Mouse (Mus musculus): ENCODE results near the gene Saysd1.

Gene Saysd1

DNA sequence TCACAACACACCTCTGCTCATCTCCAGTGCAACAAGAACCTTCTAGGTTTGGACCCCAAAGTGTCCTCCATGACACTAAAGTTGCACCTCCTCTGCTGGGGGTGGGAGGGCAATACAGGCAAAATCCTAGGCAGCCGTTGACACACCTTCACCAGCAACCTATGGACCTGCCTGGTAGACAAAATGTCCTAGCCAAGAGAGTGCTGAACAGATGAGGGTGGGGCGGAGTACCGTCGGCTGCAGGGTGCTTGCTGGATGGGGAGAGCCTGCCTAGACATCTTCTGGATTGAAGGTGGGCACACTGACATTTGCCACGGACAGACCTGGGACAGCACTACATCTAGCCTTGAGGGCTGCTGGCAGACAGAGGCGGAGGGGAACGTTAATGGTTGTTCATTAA lies 26.1 kb upstream of the Saysd1 start:
- DNase-seq (ENCODE audit: low read depth, low spot score): no peak

DNA sequence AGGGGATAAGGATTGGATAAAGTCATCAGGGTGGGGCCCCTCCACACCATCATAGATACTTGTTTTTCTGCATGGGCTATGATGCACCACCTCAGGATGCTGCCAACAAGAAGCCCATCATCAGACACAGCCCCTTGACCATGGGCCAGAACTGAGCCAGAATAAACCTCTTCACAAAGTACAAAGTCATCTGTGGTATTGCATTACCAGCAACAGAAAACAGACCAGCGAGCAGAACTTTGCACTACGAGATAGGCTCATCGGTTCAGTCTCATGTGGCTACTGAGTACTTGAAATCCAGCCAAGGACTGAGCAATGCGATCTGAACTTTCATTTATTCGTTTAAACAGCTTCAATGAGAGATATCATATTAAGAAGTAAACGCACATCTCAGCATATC lies 24.4 kb upstream of the Saysd1 start:
- no peak for DNase-seq (ENCODE audit: low read depth, low spot score)

DNA sequence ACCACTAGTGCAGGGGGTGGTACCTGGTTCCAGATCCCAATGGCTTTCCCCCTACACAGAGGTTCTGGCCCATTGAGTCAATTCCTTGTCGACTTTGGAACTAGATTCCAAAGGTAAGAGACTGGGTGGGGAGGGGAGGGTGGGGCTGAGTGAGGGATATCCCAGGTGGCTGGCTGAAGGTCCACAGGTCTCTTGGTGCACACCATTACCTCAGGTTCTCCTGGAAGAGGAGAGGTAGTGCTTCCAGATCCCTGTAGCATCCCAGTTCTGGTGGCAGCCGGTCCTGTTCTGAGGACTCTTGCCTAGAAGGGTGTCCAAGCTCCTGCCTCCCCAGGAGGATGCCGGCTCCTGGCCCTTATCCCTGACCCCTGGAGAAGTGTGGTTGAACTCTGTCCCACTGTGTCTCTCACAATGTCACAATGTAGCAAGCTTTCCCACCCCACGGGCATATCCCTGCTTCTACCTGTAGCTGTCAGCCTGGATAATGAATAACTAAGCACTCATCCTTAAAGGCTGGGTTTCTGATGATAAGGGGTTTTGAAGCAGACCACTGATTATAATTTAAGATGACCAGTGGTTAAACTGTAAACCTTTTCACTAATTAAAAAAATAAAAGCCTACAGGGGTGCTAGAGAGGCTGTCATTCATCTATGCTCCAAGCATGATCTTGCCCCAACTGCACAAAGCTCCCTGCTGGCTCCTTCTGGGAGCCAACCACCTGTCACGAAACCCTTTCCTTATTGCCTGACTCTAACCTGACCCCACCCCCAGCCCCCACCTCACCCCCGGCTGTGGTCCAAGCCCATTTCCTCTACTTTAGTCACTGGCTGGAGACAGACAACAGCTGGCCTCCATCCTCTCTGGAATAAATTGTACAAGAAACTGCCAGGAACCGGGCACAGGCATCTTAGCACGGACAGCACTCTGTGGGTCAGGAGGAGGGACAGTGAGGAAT lies 20.7 kb upstream of the Saysd1 start:
- no peak for DNase-seq (ENCODE audit: low read depth, low spot score)

DNA sequence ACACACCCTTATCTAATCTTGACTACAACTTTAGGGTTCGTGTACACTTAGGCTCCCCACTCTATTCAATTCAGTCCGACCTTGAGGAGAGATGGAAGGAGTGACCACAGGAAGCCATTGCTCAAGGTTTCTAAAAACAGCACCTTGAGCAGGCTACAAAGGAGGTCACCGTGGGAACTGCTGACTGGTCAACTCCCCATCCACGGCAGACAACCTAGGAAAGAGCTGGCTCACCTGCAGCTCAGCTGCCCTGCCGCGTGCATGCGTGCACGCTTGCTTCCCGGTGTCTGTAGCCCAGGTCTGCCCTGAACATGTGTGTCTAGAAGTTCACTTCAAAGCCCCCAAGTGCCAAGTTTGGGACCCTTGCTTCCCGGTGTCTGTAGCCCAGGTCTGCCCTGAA lies 19.3 kb upstream of the Saysd1 start:
- no peak for DNase-seq (ENCODE audit: low read depth, low spot score)

DNA sequence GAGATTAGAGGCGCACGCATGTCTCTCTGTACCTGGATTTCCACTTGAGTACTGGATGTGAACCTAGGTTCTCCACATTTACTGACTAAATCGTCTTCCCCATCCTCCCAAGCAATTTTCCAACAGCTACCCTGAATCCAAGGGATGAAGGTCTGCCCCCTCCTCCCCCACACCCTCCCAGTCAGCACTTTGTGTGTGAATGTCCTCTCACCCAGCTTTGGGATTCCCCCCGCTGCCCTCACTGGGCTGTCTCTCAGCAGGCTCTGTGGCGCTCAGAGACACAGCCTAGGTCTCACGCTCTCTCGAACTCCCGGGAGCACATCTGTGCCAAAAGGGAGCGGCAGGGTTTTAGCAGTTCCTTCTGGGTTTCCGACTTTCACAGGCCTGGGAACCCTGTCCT lies 17.4 kb upstream of the Saysd1 start:
- DNase-seq (ENCODE audit: low read depth, low spot score): no peak

DNA sequence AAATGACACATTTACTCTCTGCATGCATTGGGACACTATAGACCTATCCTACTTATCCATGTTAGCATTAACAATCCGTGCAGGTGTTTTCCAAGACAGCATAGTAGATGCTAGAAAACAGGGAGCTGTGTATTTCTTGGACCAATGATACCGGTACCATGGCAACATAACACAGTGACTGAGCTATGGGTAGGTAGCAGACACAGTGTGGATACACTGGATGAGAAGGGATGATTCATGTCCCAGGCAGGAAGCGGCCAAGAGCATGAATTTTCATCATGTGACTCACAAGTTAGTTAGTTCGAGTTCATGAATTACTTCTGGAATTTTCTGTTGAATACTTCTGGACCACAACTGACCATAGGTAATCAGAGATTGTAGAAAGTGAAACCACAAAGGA lies 16.6 kb upstream of the Saysd1 start:
- DNase-seq (ENCODE audit: low read depth, low spot score): no peak

DNA sequence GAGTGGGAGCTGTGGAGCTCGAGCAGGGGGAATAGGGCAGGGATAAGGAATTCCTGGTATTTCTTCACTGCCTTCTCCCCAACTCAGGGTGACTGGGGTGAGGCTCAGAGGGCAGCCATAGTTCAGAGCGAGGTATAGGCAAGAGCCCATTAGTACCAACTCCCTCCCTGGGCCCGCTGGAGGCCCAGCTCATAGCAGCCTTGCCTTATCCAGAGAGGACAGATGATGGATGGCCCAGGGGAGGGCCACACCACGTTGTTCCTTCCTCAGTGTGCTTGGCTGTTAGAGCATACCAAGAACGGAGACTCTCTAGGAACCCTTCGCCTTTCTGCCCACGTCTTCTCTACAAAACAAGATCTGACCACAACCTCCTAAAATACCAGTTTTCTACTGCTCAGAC lies 15.9 kb upstream of the Saysd1 start:
- DNase-seq (ENCODE audit: low read depth, low spot score): no peak

DNA sequence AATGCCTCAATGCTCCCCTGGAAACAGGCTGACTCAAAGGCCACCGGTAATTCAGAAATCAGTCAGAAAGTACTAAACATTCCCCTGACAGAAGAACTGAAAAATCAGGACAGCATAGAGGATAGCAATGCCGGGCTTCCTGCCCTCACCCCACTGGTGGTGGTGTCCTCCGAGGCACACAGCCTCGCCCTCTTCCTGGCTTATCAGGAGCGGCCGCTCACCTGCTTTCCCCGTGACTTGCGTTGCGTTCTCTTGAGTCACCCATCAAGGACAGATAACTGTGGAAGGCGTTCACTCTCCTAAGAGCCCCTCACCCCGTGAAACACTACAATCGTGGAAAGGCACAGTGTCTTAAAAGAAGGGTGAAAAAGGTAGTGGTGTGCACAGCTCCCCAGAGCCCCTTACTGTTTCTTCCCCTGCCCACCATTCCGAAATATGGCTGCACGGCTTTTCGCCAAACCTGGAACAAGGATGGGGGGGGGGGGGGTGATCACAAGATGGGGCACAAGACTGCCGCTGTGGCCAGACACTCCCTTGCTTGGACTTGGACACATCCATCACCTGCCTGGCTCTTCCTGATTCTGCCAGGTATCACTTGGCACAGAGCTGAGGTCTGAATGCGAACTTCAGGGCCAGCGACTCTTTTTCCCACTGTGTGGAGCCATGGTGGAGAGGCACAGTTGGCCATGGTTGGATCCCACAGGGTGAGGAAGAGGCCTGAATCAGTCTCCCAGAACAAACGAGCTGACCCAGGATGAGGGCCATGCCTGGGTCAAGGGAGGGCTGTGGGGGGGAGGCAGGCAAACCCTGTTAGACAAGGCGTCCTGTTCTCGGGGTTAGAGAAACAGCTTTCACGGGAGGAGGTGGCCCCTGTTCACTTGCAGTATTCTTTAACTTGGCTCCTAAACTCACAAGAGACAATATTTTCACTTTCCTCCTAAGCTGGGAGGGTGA lies 11.1 kb upstream of the Saysd1 start:
- no peak for DNase-seq (ENCODE audit: low read depth, low spot score)

DNA sequence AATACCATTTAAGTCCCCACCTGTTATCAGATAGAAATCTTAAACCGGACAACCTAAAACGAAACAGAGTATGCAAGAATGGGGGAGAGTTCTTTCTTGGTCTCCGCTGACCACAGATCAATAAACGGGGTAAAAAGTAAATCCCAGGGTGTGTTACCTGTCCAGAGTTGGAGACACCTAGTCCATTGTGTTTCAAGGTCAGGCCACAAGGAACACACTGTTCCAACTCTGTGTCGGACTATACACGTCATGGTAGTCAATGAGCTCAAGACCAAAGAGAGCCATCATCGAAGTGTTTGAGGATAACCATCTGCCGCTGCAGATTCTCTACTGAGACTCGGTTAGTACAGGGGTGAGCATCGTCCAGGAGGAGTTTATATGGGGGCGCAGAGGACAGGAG lies 10.2 kb upstream of the Saysd1 start:
- DNase-seq (ENCODE audit: low read depth, low spot score): no peak

DNA sequence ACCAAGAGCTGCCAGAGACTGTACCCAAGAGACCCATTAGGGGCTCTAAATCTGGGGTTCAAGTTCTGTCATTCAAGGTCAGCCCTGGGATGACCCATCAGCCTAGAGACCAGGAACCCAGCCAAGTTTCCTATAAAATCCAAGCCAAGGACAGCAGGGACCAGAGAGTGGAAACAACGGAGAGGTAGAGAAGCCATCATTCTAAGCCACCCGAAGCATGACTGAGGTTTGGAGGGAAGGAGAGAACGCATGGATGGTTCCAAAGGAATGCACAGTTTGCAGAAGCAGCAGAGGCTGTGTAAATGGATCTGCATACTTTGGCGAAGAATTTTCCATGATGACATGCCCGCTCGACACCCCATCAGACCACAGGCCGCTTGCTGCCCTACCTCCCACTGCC lies 9.5 kb upstream of the Saysd1 start:
- no peak for DNase-seq (ENCODE audit: low read depth, low spot score)

DNA sequence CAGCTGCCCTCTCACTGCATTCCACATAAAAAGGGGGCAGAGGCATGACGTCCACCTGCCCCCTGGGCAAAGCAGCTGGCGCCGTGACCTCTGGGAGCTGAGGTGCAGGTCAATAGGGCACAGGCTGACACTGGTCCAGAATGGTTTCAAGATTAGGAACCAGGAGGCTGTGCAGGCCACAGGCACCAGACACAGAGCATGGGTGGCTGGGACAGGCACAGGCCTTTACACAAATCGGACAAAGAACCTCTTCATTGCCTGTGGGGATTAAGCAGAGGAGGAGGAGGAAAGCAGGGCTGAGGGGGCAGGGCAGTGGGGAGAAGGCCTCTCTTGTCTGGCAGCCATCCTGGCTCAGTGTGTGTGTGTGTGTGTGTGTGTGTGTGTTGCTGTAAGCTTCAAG lies 5.8 kb upstream of the Saysd1 start:
- DNase-seq (ENCODE audit: low read depth, low spot score): no peak

DNA sequence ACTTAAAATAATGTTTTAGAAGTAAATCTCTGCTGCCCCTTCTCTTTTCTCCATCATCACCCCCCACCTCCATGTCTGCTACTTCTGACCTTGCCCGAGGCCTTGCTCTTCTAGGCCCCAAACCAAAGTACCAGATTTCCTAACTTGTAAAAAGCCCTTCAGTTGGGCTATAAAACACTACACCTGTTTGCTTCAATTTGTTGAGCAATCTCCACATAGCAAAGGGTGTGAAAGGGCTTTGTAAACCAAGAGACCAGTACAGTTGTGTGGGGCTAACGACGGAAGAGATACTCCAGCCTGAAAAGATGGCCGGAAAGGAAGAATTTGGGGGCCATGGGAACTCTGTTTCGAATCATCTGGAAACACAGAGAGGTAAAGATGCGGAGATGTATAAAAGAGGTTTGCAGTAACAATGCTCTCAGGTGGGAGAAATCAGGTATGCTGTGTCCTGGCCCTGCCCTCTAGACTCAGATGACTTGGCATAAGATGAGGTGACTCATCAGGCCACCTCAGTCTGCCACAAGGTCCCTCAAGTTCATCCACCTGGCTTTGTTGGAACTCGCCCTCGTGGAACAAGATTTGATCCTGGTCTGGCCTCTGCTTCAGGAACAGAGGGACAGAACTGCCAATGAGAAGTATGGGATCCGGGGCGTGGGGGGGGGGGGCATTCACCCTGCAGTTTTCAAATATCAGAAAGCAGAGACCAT lies 3.2 kb downstream of the Saysd1 start:
- DNase-seq (ENCODE audit: low read depth, low spot score): no peak

DNA sequence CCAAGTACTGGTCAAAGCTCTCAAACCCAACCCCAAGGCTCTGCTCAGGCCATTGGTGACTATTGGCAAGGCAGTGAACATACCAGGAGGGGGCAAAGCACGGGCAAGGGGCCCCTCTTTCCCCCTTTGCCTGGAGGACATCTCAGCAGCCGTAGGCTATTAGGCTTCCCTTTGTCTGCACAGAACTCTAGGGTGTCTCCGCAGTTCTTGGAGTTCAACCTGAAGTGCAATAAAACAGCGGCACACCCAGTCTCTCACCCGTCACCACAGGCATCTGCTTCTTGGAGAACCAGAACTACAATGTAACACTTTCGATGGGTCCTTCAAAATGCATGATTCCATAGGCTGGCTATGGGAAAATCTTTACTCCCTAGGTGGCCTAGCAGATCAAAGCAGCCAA lies 10.2 kb downstream of the Saysd1 start:
- DNase-seq (ENCODE audit: low read depth, low spot score): peak; percentile 75

DNA sequence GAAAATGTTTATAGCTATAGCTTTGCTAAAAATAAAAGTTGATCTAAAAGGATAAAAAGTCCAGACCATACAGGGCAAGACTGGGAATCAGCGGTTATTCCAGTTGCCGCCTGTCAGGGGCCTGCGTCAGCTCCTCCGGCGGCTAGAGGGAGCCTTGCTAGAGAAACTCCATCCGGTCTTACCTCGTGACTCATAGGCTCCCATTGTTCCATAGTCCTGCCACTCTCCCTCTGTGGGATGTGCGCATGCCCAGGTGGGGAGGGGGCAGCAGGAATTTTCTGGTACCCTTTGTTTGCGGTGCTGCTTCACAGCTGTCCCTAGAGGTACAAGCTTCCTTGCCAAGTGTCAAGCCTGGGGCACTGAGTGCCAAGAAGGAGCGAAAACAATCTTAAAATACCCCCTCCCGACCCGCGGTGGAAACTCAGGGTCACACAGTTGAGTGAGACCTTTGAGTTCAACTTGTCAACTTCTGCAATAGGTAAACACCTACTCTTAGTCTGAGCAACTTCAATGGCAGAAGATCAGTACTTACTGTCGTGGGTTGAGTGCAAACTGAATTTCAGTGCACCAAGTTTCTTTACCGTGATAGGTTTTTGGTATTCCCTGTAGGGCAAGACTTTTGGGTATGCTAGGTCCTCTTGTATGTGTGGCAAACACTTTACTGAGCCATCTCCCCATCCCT lies 10.8 kb downstream of the Saysd1 start:
- peak; percentile 95 for DNase-seq (ENCODE audit: low read depth, low spot score)

DNA sequence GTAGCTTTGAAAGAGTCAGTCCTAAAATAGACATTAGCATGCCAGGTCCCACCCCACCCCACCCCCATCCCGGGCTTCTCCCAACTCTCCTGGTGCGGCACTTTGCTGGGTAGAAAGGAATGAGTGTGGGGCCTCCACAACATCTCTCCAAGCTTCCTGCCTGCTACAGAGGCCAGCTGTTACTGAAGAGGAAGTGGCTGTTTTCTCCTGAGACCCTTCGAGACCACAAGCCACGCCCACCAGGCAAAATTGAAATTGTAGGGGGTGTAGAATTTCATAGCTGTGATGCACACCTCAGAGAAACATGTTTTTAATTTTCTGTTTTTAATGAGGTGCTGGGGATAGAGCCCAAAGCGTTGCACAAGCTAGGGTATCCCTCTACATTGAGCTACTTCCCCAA lies 17.5 kb downstream of the Saysd1 start:
- DNase-seq (ENCODE audit: low read depth, low spot score): peak; percentile 59

DNA sequence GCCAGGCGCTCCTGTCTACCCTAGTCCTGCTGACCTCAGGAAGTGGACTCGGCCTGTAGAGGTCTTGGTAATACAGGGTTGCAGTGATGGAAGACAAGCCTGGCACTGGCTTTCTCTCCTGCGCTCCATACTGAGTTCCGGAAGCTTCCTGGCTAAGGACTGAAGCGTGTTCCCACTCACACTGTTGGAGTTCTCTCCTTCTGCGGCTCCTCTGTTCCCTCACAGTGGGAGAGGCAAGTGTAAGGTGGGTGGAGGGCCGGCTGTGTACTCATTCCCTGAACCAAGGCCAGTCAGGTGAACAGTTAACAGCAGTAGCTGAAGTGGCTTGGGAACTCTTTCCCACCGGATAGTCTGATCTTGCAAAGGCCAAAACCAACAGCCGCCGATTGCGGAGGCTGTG lies 18.3 kb downstream of the Saysd1 start:
- DNase-seq (ENCODE audit: low read depth, low spot score): peak; percentile 50

DNA sequence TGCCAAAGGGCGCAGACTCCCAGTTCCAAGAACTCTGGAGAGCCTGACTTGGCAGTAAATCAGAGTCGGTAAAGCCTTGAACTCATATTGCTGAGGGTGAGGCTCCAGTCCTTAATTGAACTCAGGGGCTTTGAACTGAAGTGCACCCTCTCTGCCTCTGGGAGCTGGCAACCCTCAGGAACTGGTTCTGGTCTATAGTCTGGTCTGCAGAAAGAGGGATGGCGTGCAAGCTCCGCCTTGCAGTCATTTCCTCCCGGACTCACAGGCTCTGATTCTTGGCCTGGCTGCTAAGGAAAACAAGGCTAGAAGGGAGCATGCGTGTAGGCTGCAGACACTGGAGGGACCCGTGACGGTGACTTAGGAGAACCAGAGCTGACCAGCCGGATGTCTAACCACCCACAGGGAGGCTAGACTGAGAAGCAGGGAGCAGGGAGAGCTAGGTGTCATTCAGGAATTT lies 22.2 kb downstream of the Saysd1 start:
- DNase-seq (ENCODE audit: low read depth, low spot score): peak; percentile 75

DNA sequence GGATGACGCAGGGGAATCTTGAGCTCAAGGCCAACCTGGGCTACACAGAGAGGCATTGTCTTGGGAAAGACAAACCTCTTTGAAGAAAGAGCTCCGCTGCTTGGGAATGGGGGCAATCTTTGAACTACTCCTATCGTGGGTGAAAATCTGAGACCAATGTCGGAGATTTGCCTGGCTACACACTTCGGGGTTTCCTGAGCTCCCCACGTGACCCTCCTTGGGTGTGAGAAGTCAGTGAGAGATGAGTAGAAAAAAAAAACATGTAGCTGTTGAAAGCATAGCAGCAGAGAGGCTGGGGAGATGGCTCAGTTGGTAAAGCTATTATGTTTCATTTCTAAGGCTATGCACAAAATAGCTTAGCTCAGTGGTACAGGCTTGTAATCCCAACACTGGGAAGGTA lies 23.4 kb downstream of the Saysd1 start:
- DNase-seq (ENCODE audit: low read depth, low spot score): no peak

DNA sequence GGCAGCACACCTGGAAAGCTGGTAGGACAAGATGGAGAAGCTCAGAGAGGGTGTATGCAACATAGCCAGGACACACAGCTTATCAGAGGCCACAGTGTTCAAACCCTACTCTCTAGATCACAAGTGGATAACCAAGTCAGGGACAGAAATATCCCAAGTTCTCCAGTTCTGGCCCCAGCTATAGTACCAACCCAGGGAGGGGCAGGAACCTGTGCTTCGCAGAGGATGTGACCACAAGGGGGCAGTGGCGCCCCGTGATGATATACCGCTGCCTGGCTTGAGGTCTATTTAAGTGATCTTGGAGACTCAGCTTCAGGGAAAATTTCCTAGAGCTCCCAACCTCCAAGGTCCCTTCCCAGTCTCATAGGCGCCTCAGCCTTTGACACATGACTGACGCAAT lies 24.4 kb downstream of the Saysd1 start:
- peak; percentile 93 for DNase-seq (ENCODE audit: low read depth, low spot score)

DNA sequence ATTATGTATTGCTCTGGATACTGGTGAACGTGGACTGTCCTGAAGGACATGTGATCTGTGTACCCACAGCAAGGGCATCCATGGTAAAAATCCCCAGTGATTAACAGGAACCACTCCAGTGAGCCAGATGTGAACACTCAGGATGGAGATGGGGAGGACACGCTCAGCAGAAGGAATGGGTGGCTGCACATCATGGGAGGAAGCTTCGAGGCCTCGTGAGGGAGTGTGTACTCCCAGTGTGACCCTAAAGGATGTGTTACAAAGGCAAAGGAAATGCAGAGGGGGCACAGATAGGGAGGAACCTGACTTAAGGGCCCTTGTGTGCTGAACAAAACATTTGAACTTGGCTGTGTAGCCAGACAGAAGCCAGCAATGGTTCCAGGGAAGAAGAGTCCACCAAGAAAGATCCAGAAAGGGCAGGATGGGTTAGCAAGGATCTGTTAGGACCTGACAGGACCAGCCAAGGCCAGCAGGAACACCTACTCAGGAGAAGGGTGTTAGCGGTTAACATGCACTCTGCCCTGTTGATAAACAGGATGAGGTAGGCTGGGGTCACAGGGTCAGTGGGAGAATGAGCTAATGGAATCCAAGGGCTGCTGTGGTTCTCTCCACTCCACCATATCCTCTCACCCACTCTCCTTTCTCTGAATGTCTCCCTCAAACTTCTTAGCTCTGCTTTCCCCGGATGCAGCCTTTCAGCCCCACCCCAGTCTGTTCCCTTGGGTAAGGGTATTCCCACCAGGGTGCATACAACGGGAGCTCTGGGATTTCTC lies 25.0 kb downstream of the Saysd1 start:
- DNase-seq (ENCODE audit: low read depth, low spot score): no peak

Measured in ZHBTc4 (cell line).